Mouse (Mus musculus) erythroblast, embryonic 14.5 days (primary cell): ENCODE measurements around the gene Aqr. TPM values are rescaled to one million over a fixed set of nuclear protein-coding genes. Genes with fewer than 3 reads are reported as not detected.

Source experiments
- H3K27me3 ChIP-seq: 2 replicates; pipeline ENCODE4 v1.6.1; 2012; ENCODE audit warnings: inconsistent platforms; ENCODE audit not compliant: control insufficient read depth
- H3K36me3 ChIP-seq: 2 replicates; pipeline ENCODE4 v1.6.1; 2012; ENCODE audit warnings: mild to moderate bottlenecking, inconsistent platforms; ENCODE audit not compliant: control insufficient read depth
- H3K4me1 ChIP-seq: 2 replicates; pipeline ENCODE4 v1.6.1; 2012; ENCODE audit warnings: inconsistent platforms; ENCODE audit not compliant: control insufficient read depth
- H3K4me3 ChIP-seq: replicated peaks from 2 replicates; pipeline ENCODE3; 2012; ENCODE audit warnings: moderate library complexity, mild to moderate bottlenecking, inconsistent platforms
- H3K9me3 ChIP-seq: 2 replicates; pipeline ENCODE4 v1.6.1; 2012; ENCODE audit warnings: low read length, inconsistent platforms, mixed read lengths; ENCODE audit not compliant: control insufficient read depth
- GATA1 ChIP-seq: IDR thresholded peaks from 2 replicates; pipeline ENCODE4 v1.6.1; 2012; ENCODE audit warnings: low read length, inconsistent platforms, mixed read lengths
- TAL1 ChIP-seq: IDR thresholded peaks from 3 replicates; pipeline ENCODE4 v1.6.1; 2012; ENCODE audit warnings: low read length, inconsistent platforms, mixed read lengths
- polyA plus RNA-seq: library from polyadenylated mRNA; stranded (reverse); fragments of >175 nt; gene quantifications from 2 replicates; pipeline ENCODE4 v1.2.3, GENCODE M21; 2012

The Aqr gene
- polyA plus RNA-seq, 1 experiment: 0.86 TPM

DNA sequence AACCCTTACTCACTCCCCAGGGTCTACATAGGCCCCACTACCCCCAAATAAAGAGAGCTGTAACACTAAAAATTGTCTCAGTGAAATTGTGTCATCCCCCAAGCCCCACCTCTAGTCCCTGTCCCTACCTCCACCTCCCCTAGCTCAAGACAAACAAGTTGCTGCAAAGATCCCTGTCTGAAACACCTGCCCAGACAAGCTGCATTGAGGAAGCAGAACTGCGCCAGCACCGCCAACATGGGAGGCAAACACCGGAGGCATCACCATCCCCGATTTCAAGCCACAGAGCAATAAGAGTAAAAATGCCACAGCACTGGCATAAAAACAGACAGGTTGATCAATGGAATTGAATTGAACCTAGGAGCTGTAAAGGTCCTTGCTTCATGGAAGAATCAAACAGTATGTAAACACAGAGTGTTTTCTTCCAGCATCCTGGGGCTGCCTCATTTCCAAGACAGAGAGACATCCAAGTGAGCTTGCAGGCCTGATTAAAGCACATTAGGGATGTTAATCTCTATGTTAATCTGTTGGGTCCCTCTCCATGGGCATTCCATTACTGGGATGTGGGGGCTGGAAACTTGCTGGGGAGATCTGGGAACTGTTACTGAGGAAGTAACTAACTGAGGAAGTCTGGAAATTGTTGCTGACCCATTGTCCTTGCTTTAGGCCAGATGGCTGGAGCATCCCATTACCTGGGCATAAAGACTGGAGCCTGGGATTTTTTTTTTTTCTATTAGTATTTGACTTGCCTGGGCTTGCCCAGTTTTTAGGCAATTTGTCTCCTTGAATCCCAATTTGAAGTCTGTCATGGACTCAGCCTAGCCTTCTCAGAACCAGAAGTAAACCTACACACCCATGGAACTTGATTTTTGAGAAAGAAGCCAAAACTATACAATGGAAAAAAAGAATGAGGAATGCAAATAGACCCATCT is 8.8 kb downstream of the Aqr start:
- Histone ChIP-seq H3K4me1 (peaks cover 11% of the 10 kb centered on the region), H3K9me3 (no peaks in the 10 kb centered on the region), H3K36me3 (no peaks in the 10 kb centered on the region), H3K4me3 (no peak overlapping the region), H3K27me3 (peaks cover 5% of the 10 kb centered on the region)
- TF ChIP-seq GATA1 (no peak), TAL1 (no peak)

GRCm38 (mm10) chr2:114174651-114175484 is 12.0 kb downstream of the Aqr start:
- TF ChIP-seq GATA1 (no peak), TAL1 (no peak)
- H3K27me3 ChIP-seq: peaks cover 5% of the 10 kb centered on the region
- no peaks in the 10 kb centered on the region for H3K9me3 ChIP-seq
- H3K4me1 ChIP-seq: peaks cover 17% of the 10 kb centered on the region
- H3K4me3 ChIP-seq: peak overlapping the region; percentile 70
- peaks cover 23% of the 10 kb centered on the region for H3K36me3 ChIP-seq

- TF ChIP-seq GATA1: no peak
- TF ChIP-seq TAL1: no peak
- Histone ChIP-seq H3K4me1 (peaks cover 19% of the 10 kb centered on the region), H3K27me3 (peaks cover 5% of the 10 kb centered on the region), H3K4me3 (peak overlapping the region; percentile 70), H3K9me3 (no peaks in the 10 kb centered on the region), H3K36me3 (peaks cover 33% of the 10 kb centered on the region)
These were observed 13.6 kb downstream of the Aqr start for GRCm38 (mm10) chr2:114173248-114173647.

DNA sequence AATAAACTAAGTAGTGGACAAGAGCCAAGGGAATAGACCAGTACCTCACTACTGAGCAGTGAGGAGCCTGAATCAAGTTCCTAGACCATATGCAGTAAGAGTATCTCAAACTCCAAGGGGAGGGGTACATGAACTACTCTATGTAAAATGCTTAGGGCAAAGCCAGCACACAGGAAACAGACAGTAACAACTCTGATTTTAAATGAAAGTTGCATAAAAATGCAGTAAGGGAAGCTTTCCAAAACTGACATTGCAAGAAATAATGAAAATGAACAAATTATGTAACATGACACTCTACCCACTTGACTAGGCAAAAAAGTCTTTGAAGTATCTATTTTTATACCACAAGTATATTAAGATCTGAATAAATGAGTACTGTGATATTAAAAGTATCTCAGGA is 19.0 kb downstream of the Aqr start:
- TF ChIP-seq GATA1: no peak
- no peak for TF ChIP-seq TAL1
- peaks cover 78% of the 10 kb centered on the region for H3K36me3 ChIP-seq
- no peaks in the 10 kb centered on the region for H3K9me3 ChIP-seq
- peaks cover 8% of the 10 kb centered on the region for H3K4me1 ChIP-seq
- no peaks in the 10 kb centered on the region for H3K27me3 ChIP-seq
- H3K4me3 ChIP-seq: no peak overlapping the region

GRCm38 (mm10) chr2:114161978-114162377 is 24.8 kb downstream of the Aqr start:
- H3K4me3 ChIP-seq: no peak overlapping the region
- no peak for TF ChIP-seq GATA1
- no peak for TF ChIP-seq TAL1
- H3K36me3 ChIP-seq: peaks cover 80% of the 10 kb centered on the region
- H3K27me3 ChIP-seq: no peaks in the 10 kb centered on the region
- peaks cover 9% of the 10 kb centered on the region for H3K4me1 ChIP-seq
- H3K9me3 ChIP-seq: no peaks in the 10 kb centered on the region

DNA sequence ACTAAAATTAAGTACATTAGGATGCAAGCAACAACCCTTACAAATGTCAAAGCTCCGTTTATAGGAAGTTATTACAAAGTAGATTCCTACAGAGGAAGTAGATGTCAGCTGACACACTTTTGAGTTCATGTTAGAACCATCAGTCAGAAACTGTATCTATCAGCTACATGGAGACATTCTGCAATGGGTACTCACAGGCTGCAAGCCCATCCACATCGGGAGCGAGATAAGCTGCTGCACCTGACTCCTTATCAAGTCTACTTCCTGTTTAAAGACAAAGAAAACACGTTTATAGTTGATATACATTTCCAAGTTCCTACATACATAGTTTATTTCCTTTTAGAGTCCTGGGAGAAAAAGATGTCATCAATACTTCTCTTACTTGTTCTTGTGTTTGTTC is 29.5 kb downstream of the Aqr start:
- no peak overlapping the region for H3K4me3 ChIP-seq
- TF ChIP-seq GATA1: no peak
- no peak for TF ChIP-seq TAL1
- H3K9me3 ChIP-seq: no peaks in the 10 kb centered on the region
- peaks cover 18% of the 10 kb centered on the region for H3K4me1 ChIP-seq
- peaks cover 86% of the 10 kb centered on the region for H3K36me3 ChIP-seq
- no peaks in the 10 kb centered on the region for H3K27me3 ChIP-seq

DNA sequence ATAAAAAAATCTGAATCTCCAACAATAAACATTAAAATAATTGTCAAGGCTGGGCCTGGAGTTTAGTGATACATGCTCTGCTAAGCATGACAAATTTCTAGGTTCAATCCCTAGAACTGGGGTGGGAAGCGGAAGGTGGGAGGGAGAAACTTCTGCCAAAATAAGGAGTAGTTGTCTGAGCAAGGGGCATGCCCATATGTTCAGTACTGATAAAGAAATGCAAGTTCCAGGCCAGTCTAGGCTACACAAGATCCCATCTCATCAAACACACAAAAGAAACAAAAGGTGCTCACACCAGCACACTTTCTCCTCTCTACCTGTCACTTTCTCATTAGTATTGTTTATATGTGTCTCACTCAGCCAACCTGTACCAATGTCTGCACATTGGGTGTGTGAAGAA is 30.2 kb downstream of the Aqr start:
- Histone ChIP-seq H3K4me3 (no peak overlapping the region), H3K4me1 (peaks cover 18% of the 10 kb centered on the region), H3K27me3 (no peaks in the 10 kb centered on the region), H3K36me3 (peaks cover 86% of the 10 kb centered on the region), H3K9me3 (no peaks in the 10 kb centered on the region)
- TF ChIP-seq TAL1: peak; percentile 35; the same call in 1 of the 3 replicates
- no peak for TF ChIP-seq GATA1

- H3K4me1 ChIP-seq: peaks cover 14% of the 10 kb centered on the region
- no peak for TF ChIP-seq TAL1
- TF ChIP-seq GATA1: no peak
- H3K4me3 ChIP-seq: no peak overlapping the region
- H3K27me3 ChIP-seq: no peaks in the 10 kb centered on the region
- H3K9me3 ChIP-seq: no peaks in the 10 kb centered on the region
- peaks cover 88% of the 10 kb centered on the region for H3K36me3 ChIP-seq
These were observed 33.6 kb downstream of the Aqr start for GRCm38 (mm10) chr2:114153247-114153646.

- no peak for TF ChIP-seq TAL1
- TF ChIP-seq GATA1: no peak
- H3K9me3 ChIP-seq: no peaks in the 10 kb centered on the region
- no peaks in the 10 kb centered on the region for H3K27me3 ChIP-seq
- H3K4me3 ChIP-seq: no peak overlapping the region
- no peaks in the 10 kb centered on the region for H3K4me1 ChIP-seq
- peaks cover 94% of the 10 kb centered on the region for H3K36me3 ChIP-seq
These were observed 39.9 kb downstream of the Aqr start for GRCm38 (mm10) chr2:114146864-114147458.
